Mouse (Mus musculus) heart, embryonic 14.5 days (tissue): ENCODE measurements around the gene Tgfb3. TPM values are rescaled to one million over a fixed set of nuclear protein-coding genes. Genes with fewer than 3 reads are reported as not detected.
A peak's percentile ranks its signal among the peaks of the same experiment; 100 is the strongest.

Experiments
- ATAC-seq: fragments of 200-750 bp; cut with Nextera tagmentation; 2 replicates; pipeline ENCODE4 v1.8.0; 2017; ENCODE audit warnings: low read depth, moderate TSS enrichment; ENCODE audit not compliant: insufficient number of reproducible peaks, insufficient read depth, low FRiP score
- H3K27ac ChIP-seq, 2 experiments: fragments of 200-500 bp in 1 of 2; fragments of 300-500 bp in 1 of 2; sonication (generic) in 1 of 2; replicated peaks in 1 of 2; 2 replicates each; pipeline ENCODE4 v1.5.1; 2012 to 2014; ENCODE audit warnings: low read depth in 2 of 2, low read length in 2 of 2, control low read depth in 1 of 2, mild to moderate bottlenecking in 1 of 2, mixed read lengths in 1 of 2; ENCODE audit not compliant: control insufficient read depth in 1 of 2, insufficient read depth in 1 of 2
- H3K27me3 ChIP-seq: fragments of 300-500 bp; sonication (generic); 2 replicates; pipeline ENCODE4 v1.6.1; 2014; ENCODE audit warnings: mild to moderate bottlenecking, low read length, control low read depth; ENCODE audit not compliant: control insufficient read depth, insufficient read depth
- H3K36me3 ChIP-seq: fragments of 300-500 bp; sonication (generic); 2 replicates; pipeline ENCODE4 v1.6.1; 2014; ENCODE audit warnings: mild to moderate bottlenecking, control low read depth, low read length, mixed read lengths; ENCODE audit not compliant: control insufficient read depth, insufficient read depth
- H3K4me1 ChIP-seq, 2 experiments: fragments of 200-500 bp in 1 of 2; fragments of 300-500 bp in 1 of 2; sonication (generic) in 1 of 2; 2 replicates each; pipeline ENCODE4 v1.6.1; 2012 to 2014; ENCODE audit warnings: low read length in 2 of 2, control low read depth in 1 of 2, mixed read lengths in 1 of 2; ENCODE audit not compliant: control insufficient read depth in 2 of 2, insufficient read depth in 2 of 2
- H3K4me2 ChIP-seq: fragments of 300-500 bp; sonication (generic); 2 replicates; pipeline ENCODE4 v1.6.1; 2014; ENCODE audit warnings: mild to moderate bottlenecking, low read length
- H3K4me3 ChIP-seq, 2 experiments: fragments of 200-500 bp in 1 of 2; fragments of 300-500 bp in 1 of 2; sonication (generic) in 1 of 2; 2 replicates each; pipeline ENCODE4 v1.5.1; 2012 to 2014; ENCODE audit warnings: low read length in 2 of 2, mild to moderate bottlenecking in 2 of 2, control low read depth in 1 of 2, low read depth in 1 of 2, moderate library complexity in 1 of 2; ENCODE audit not compliant: control insufficient read depth in 1 of 2, insufficient read depth in 1 of 2
- H3K9ac ChIP-seq: fragments of 300-500 bp; sonication (generic); 2 replicates; pipeline ENCODE4 v1.6.1; 2014; ENCODE audit warnings: mild to moderate bottlenecking, low read length
- H3K9me3 ChIP-seq: fragments of 300-500 bp; sonication (generic); 2 replicates; pipeline ENCODE4 v1.6.1; 2016; ENCODE audit warnings: low read length, control low read depth; ENCODE audit not compliant: control insufficient read depth
- WGBS: fragments of 180-500 bp; shearing (Covaris S2); extraction: QIAGEN DNeasy Blood & Tissue Kit; methylation state at CpG from one replicate; pipeline ENCODE4 v1.1.7; 2014; 5-methylcytosine and 5-hydroxymethylcytosine counted together
- polyA plus RNA-seq: library from polyadenylated mRNA; unstranded; fragments of >200 nt; fragmentation: Nextera tagmentation; extraction: Ambion mirVana; gene quantifications from 2 replicates; pipeline ENCODE4 v1.2.1, GENCODE M21; 2014

Gene Tgfb3
- polyA plus RNA-seq, 1 experiment from 2014 or later = 14.7 TPM

- no peak overlapping the region for H3K27ac ChIP-seq
- no peak for ATAC-seq
- peaks cover 18 to 42% of the 10 kb centered on the region in 2 experiments for H3K4me1 ChIP-seq
- no peaks in the 10 kb centered on the region for H3K36me3 ChIP-seq
- 51% methylated on average over 9 of the region's 9 CpGs for WGBS
- H3K27me3 ChIP-seq = no peaks in the 10 kb centered on the region
- H3K9ac ChIP-seq = no peak overlapping the region
- no peak overlapping the region for H3K4me2 ChIP-seq
- no peaks in the 10 kb centered on the region for H3K9me3 ChIP-seq
- H3K4me3 ChIP-seq = no peak overlapping the region
Measured at GRCm38 (mm10) chr12:86036368-86037166, 42.3 kb downstream of the Tgfb3 start.

GRCm38 (mm10) chr12:86035586-86035985 is 43.3 kb downstream of the Tgfb3 start:
- H3K4me1 ChIP-seq = peaks cover 21 to 44% of the 10 kb centered on the region in 2 experiments
- no peaks in the 10 kb centered on the region for H3K36me3 ChIP-seq
- no peak overlapping the region for H3K4me2 ChIP-seq
- H3K9me3 ChIP-seq = no peaks in the 10 kb centered on the region
- H3K27ac ChIP-seq = no peak overlapping the region
- ATAC-seq = no peak
- no peak overlapping the region for H3K4me3 ChIP-seq
- no peaks in the 10 kb centered on the region for H3K27me3 ChIP-seq
- no peak overlapping the region for H3K9ac ChIP-seq

- ATAC-seq = no peak
- no peaks in the 10 kb centered on the region for H3K27me3 ChIP-seq
- peaks cover 9 to 35% of the 10 kb centered on the region in 2 experiments for H3K4me1 ChIP-seq
- WGBS = 58% methylated on average over 5 of the region's 5 CpGs
- H3K4me2 ChIP-seq = no peak overlapping the region
- 0 out of 2 replicates have a peak, but pooled peaks cover under 1% of the 10 kb centered on the region for H3K36me3 ChIP-seq
- no peak overlapping the region for H3K27ac ChIP-seq
- no peaks in the 10 kb centered on the region for H3K9me3 ChIP-seq
- H3K9ac ChIP-seq = no peak overlapping the region
- no peak overlapping the region for H3K4me3 ChIP-seq
Measured at GRCm38 (mm10) chr12:86030932-86031331, 47.9 kb downstream of the Tgfb3 start.

- H3K4me3 ChIP-seq = no peak overlapping the region
- H3K9ac ChIP-seq = no peak overlapping the region
- no peak overlapping the region for H3K4me2 ChIP-seq
- H3K36me3 ChIP-seq = 0 out of 2 replicates have a peak, but pooled peaks cover 5% of the 10 kb centered on the region
- H3K27me3 ChIP-seq = no peaks in the 10 kb centered on the region
- ATAC-seq = no peak
- H3K27ac ChIP-seq = no peak overlapping the region
- H3K4me1 ChIP-seq = peaks cover 16 to 34% of the 10 kb centered on the region in 2 experiments
- H3K9me3 ChIP-seq = no peaks in the 10 kb centered on the region
- WGBS = 70% methylated on average over 1 of the region's 1 CpGs
Measured at GRCm38 (mm10) chr12:86027747-86028146, 51.1 kb downstream of the Tgfb3 start.

- Histone ChIP-seq H3K27ac (no peak overlapping the region), H3K4me1 (peaks cover 24 to 35% of the 10 kb centered on the region in 2 experiments)
- WGBS = 43% methylated on average over 5 of the region's 5 CpGs
Measured at GRCm38 (mm10) chr12:86027000-86027399, 51.8 kb downstream of the Tgfb3 start.

GRCm38 (mm10) chr12:86025480-86025879 is 53.4 kb downstream of the Tgfb3 start:
- no peak overlapping the region for H3K9ac ChIP-seq
- H3K4me2 ChIP-seq = no peak overlapping the region
- H3K9me3 ChIP-seq = no peaks in the 10 kb centered on the region
- H3K36me3 ChIP-seq = 0 out of 2 replicates have a peak, but pooled peaks cover 5% of the 10 kb centered on the region
- WGBS = 88% methylated on average over 6 of the region's 6 CpGs
- H3K4me1 ChIP-seq = peaks cover 25 to 43% of the 10 kb centered on the region in 2 experiments
- H3K27me3 ChIP-seq = no peaks in the 10 kb centered on the region
- no peak for ATAC-seq
- H3K27ac ChIP-seq = no peak overlapping the region
- H3K4me3 ChIP-seq = no peak overlapping the region

More at GRCm38 (mm10) chr12:86027000-86027399, 51.8 kb downstream of the Tgfb3 start:
- peak; percentile 60; the same call in 1 of the 2 replicates for ATAC-seq
- no peaks in the 10 kb centered on the region for H3K9me3 ChIP-seq
- H3K4me3 ChIP-seq = no peak overlapping the region
- no peaks in the 10 kb centered on the region for H3K27me3 ChIP-seq
- H3K36me3 ChIP-seq = 0 out of 2 replicates have a peak, but pooled peaks cover 5% of the 10 kb centered on the region
- H3K4me2 ChIP-seq = no peak overlapping the region
- no peak overlapping the region for H3K9ac ChIP-seq

GRCm38 (mm10) chr12:86024426-86024825 is 54.4 kb downstream of the Tgfb3 start:
- H3K27me3 ChIP-seq = no peaks in the 10 kb centered on the region
- peaks cover 25 to 38% of the 10 kb centered on the region in 2 experiments for H3K4me1 ChIP-seq
- no peaks in the 10 kb centered on the region for H3K9me3 ChIP-seq
- WGBS = 62% methylated on average over 4 of the region's 4 CpGs
- 0 out of 2 replicates have a peak, but pooled peaks cover 5% of the 10 kb centered on the region for H3K36me3 ChIP-seq
- no peak overlapping the region for H3K4me2 ChIP-seq
- H3K27ac ChIP-seq = no peak overlapping the region
- ATAC-seq = no peak
- H3K9ac ChIP-seq = no peak overlapping the region
- H3K4me3 ChIP-seq = no peak overlapping the region
